ENCODE assay signal across 1 mouse cellular context in the genomic region with DNA sequence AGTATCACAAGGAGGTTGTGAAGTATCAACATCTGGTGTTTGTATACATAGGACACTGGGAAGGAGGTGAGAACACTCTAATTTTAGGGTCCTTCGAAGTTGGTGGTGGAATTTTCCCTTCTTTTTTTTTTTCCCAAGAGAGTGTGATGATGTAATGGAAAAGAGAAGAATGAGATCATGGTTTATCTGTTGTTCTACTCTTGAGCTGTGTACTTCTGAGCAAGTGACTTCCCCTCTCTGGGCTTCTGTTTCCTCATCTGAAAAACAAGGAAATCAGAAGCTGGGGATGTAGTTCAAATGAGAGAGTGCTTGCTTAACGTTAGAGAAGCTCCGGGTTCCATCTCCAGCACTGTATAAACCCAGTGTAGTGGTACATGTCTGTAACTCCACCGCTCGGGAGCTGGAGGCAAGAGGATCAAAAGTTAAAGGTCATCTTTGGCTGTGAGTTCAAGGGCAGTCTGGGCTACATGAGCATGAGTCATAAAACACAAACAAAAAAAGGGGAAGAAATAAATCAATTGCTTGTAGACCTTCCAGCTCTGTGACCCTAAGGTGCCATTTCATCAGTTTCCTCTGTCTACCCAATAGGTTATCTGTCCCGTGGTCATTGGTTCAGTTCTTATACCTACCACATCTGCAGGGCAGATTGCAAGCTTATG.
TF ChIP-seq lines count a peak whose summit lies in the region.

No protein-coding gene starts in this region.

TF ChIP-seq in CH12.LX, 34 proteins besides CTCF, POLR2A, EP300 and RAD21 (continued from another document):
- TF ChIP-seq MAFK (IDR thresholded peaks at IDR 0.05; ENCODE audit: insufficient replicate concordance, low read length), result no peak
- no peak for TF ChIP-seq MXI1 (IDR thresholded peaks at IDR 0.05; ENCODE audit: low read depth, low read length)
- TF ChIP-seq JUN (IDR thresholded peaks at IDR 0.05; ENCODE audit: insufficient read depth, low read depth, low read length), result peak; percentile 73
- TF ChIP-seq E2F4 (IDR thresholded peaks at IDR 0.05; ENCODE audit: insufficient replicate concordance, low read depth, low read length), result no peak
- TF ChIP-seq JUND (conservative IDR thresholded peaks at IDR 0.05; ENCODE audit: low read depth, low read length), result peak; percentile 62; the same call in 1 of the 2 replicates
- TF ChIP-seq TCF12 (IDR thresholded peaks at IDR 0.05; ENCODE audit: low read depth, low read length), result no peak
- no peak for TF ChIP-seq MAX (IDR thresholded peaks at IDR 0.05; ENCODE audit: low read length)
- TF ChIP-seq PAX5 (IDR thresholded peaks at IDR 0.05; ENCODE audit: low read length), result no peak
- no peak for TF ChIP-seq USF2 (conservative IDR thresholded peaks at IDR 0.05; ENCODE audit: low read depth, low read length)
- TF ChIP-seq MYC (IDR thresholded peaks at IDR 0.05; ENCODE audit: low read depth, low read length), result no peak
- TF ChIP-seq IRF4 (IDR thresholded peaks at IDR 0.05; ENCODE audit: low read depth, low read length), result no peak
- TF ChIP-seq POLR2AphosphoS2 (IDR thresholded peaks at IDR 0.05; ENCODE audit: low read depth, low read length), result no peak
- TF ChIP-seq TBP (conservative IDR thresholded peaks at IDR 0.05; ENCODE audit: low read depth, low read length), result no peak
- no peak for TF ChIP-seq GABPA (IDR thresholded peaks at IDR 0.05; ENCODE audit: insufficient replicate concordance, low read depth, low read length)
